Mouse (Mus musculus): Measurements from ENCODE around the gene Arl11. TPM values are rescaled to one million over a fixed set of nuclear protein-coding genes. Genes with fewer than 3 reads are reported as not detected.

The Arl11 gene
- polyA plus RNA-seq, 1 experiment, result 0.49 TPM

DNA sequence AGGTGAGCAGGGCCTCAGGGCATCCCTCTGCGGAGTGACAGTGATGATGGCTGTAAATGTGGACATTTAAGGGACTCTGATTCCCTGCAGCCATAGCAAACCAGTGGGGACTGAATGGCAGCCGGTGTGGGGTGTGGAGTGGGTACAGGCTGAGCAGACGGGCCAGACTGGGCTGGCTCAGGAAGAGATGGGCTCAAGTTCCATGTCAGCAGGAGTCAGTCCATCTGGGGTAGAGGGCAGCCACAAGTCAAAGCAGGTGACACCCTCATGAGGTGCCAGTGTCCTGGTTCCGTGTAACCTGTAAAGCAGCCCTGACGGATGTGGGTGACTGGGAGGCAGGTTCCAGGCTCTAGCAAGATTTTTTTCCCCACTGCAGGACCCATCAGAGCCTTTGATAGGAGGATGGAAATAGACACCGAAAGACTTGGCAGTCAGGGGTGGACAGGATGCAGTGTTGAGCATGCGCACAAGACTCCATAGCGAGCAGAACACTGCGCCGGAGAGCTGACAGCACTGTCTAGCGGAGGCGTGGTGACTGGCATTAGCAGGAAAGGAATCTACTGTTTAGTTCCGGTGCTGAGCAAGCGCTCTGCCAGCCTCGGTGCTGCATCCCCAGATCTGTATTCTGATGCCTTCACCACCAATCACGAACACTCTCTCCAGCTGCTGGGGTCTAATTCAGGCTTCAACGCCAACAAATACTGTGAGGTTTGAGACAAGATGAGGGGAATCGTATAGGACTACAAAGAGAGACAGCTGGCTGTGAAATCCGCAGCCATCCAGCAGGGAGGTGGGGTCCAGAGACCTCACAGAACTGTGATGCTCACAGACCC lies 18.3 kb downstream of the Arl11 start:
- no peak overlapping the region for H3K27ac ChIP-seq (ENCODE audit: insufficient read depth, low read length)
- no peaks in the 10 kb centered on the region for H3K4me1 ChIP-seq (ENCODE audit: control insufficient read depth, insufficient read depth, low read length)
- no peak overlapping the region for H3K4me3 ChIP-seq (ENCODE audit: insufficient read depth, low read length)
- TF ChIP-seq POLR2A (IDR thresholded peaks at IDR 0.05; ENCODE audit: low read depth, low read length) (peak; percentile 14; the same call in 1 of the 2 replicates), CTCF (IDR thresholded peaks at IDR 0.05; ENCODE audit: borderline replicate concordance, insufficient read depth, low read length) (no peak)

- Histone ChIP-seq H3K27ac (ENCODE audit: insufficient read depth, low read length) (no peak overlapping the region), H3K4me3 (ENCODE audit: insufficient read depth, low read length) (no peak overlapping the region), H3K4me1 (ENCODE audit: control insufficient read depth, insufficient read depth, low read length) (no peaks in the 10 kb centered on the region)
- TF ChIP-seq POLR2A (IDR thresholded peaks at IDR 0.05; ENCODE audit: low read depth, low read length) (no peak), CTCF (IDR thresholded peaks at IDR 0.05; ENCODE audit: borderline replicate concordance, insufficient read depth, low read length) (no peak)
Measured at GRCm38 (mm10) chr14:61330591-61330990, 21.0 kb downstream of the Arl11 start.

DNA sequence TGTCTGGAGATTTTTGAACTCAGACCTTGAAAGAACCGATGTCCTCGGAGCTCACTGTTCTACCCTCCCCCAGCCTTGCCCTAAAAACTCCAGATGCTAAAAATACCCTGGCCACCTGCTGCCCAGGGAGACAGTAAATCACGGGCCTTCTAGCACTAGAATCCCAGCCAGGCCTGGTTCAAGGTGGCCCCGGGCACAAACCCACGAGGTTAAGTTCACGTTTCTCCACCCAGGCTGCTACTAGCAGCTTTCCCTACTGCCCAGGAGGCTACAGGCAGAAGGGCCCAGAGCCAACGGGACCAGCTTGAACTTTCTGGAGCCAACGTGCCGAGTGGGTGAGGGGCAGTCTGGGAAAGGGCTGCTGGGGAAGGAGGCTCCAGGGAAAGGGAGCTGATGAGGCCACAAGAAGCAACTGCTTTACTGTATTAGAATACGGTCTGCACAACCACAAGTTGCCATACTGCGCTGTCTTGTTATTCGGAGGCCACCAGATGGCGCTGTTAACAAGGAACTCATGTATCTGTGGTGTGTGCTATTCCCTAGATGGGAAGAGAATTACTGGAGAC lies 21.5 kb downstream of the Arl11 start:
- Histone ChIP-seq H3K27ac (ENCODE audit: insufficient read depth, low read length) (no peak overlapping the region), H3K4me3 (ENCODE audit: insufficient read depth, low read length) (no peak overlapping the region), H3K4me1 (ENCODE audit: control insufficient read depth, insufficient read depth, low read length) (no peaks in the 10 kb centered on the region)
- TF ChIP-seq CTCF (IDR thresholded peaks at IDR 0.05; ENCODE audit: borderline replicate concordance, insufficient read depth, low read length), result peak; percentile 57; the same call in 1 of the 2 replicates
- no peak for TF ChIP-seq POLR2A (IDR thresholded peaks at IDR 0.05; ENCODE audit: low read depth, low read length)

DNA sequence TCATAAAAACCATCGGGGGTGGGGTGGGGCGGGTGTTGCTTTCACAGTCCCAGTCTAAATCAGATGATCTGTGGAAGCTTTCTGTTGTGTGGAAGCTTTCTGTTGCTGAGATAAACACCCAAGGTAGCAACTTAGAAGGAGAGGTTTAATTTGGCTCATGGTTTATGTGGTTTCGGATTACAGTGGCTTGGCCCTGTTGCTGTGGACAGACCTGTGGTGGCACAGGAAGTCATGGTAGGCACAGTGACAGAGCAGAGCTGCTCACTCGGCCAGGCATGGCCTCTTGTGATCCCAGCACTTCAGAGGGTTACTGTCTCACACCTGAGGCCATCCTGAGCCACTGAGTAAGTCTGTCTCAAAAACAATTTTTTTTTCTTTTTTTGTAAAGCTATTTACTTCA lies 29.8 kb downstream of the Arl11 start:
- Histone ChIP-seq H3K4me1 (ENCODE audit: control insufficient read depth, insufficient read depth, low read length) (no peaks in the 10 kb centered on the region), H3K27ac (ENCODE audit: insufficient read depth, low read length) (no peak overlapping the region), H3K4me3 (ENCODE audit: insufficient read depth, low read length) (no peak overlapping the region)
- TF ChIP-seq POLR2A (IDR thresholded peaks at IDR 0.05; ENCODE audit: low read depth, low read length) (no peak), CTCF (IDR thresholded peaks at IDR 0.05; ENCODE audit: borderline replicate concordance, insufficient read depth, low read length) (no peak)

DNA sequence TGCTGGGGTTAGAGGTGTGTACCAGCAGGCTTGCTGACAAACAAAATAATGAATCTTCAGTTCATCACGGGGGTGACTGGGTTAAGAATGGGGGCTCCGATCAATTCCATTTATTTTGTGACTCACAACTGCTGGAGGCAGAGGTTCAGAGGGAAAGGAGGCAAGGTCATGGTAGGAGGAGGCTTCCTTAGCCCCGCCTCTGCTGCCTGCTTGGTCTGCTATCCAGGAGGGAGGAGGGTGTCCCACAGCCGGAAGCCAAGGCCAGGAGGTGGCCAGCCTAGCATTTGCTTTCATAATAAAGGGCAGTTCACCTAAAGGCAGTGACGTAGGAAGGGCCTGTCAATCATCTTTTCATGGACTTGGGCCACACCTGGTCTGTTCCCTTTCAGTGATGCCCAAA lies 35.0 kb downstream of the Arl11 start:
- H3K4me1 ChIP-seq (ENCODE audit: control insufficient read depth, insufficient read depth, low read length), result no peaks in the 10 kb centered on the region
- no peak overlapping the region for H3K27ac ChIP-seq (ENCODE audit: insufficient read depth, low read length)
- TF ChIP-seq CTCF (IDR thresholded peaks at IDR 0.05; ENCODE audit: borderline replicate concordance, insufficient read depth, low read length) (no peak), POLR2A (IDR thresholded peaks at IDR 0.05; ENCODE audit: low read depth, low read length) (no peak)
- no peak overlapping the region for H3K4me3 ChIP-seq (ENCODE audit: insufficient read depth, low read length)

GRCm38 (mm10) chr14:61346827-61347698 lies 37.5 kb downstream of the Arl11 start:
- H3K4me3 ChIP-seq (ENCODE audit: insufficient read depth, low read length), result no peak overlapping the region
- TF ChIP-seq POLR2A (IDR thresholded peaks at IDR 0.05; ENCODE audit: low read depth, low read length), result no peak
- TF ChIP-seq CTCF (IDR thresholded peaks at IDR 0.05; ENCODE audit: borderline replicate concordance, insufficient read depth, low read length), result peak; percentile 64; the same call in 1 of the 2 replicates
- no peak overlapping the region for H3K27ac ChIP-seq (ENCODE audit: insufficient read depth, low read length)
- no peaks in the 10 kb centered on the region for H3K4me1 ChIP-seq (ENCODE audit: control insufficient read depth, insufficient read depth, low read length)

- no peaks in the 10 kb centered on the region for H3K4me1 ChIP-seq (ENCODE audit: control insufficient read depth, insufficient read depth, low read length)
- TF ChIP-seq POLR2A (IDR thresholded peaks at IDR 0.05; ENCODE audit: low read depth, low read length) (no peak), CTCF (IDR thresholded peaks at IDR 0.05; ENCODE audit: borderline replicate concordance, insufficient read depth, low read length) (no peak)
- no peak overlapping the region for H3K27ac ChIP-seq (ENCODE audit: insufficient read depth, low read length)
- no peak overlapping the region for H3K4me3 ChIP-seq (ENCODE audit: insufficient read depth, low read length)
Measured at GRCm38 (mm10) chr14:61349876-61350275, 40.3 kb downstream of the Arl11 start.

- Histone ChIP-seq H3K4me1 (ENCODE audit: control insufficient read depth, insufficient read depth, low read length) (no peaks in the 10 kb centered on the region), H3K4me3 (ENCODE audit: insufficient read depth, low read length) (no peak overlapping the region), H3K27ac (ENCODE audit: insufficient read depth, low read length) (no peak overlapping the region)
- TF ChIP-seq CTCF (IDR thresholded peaks at IDR 0.05; ENCODE audit: borderline replicate concordance, insufficient read depth, low read length) (no peak), POLR2A (IDR thresholded peaks at IDR 0.05; ENCODE audit: low read depth, low read length) (no peak)
Measured at GRCm38 (mm10) chr14:61350808-61351207, 41.3 kb downstream of the Arl11 start.
